ENCODE assay signal across 8 mouse cellular contexts in genomic region chr4:119320896-119321550, GRCm38 (mm10). TPM values are rescaled to one million over a fixed set of nuclear protein-coding genes. Genes with fewer than 3 reads are reported as not detected.
DNase-seq lines count a peak whose midpoint lies in the region; ATAC-seq lines count a peak whose summit lies in the region.

No protein-coding gene starts in this region.

- 28% methylated on average over 10 of the region's 10 CpGs for WGBS in forebrain, embryonic 15.5 days
- 23% methylated on average over 10 of the region's 10 CpGs for WGBS in midbrain, embryonic 15.5 days

- DNase-seq in adrenal gland, adult (ENCODE audit: inconsistent age in 2 of 2, low spot score in 1 of 2): peak; percentile 29 to 62
- DNase-seq in adrenal gland, postnatal 10 days: no peak
- DNase-seq in right cerebral cortex, postnatal 4 days: peak; percentile 11
- DNase-seq in right cerebral cortex, postnatal 36 days (ENCODE audit: low spot score in 2 of 2): no peak
- peak; percentile 1 to 3 for DNase-seq in layer of hippocampus, postnatal 36 days
- no peak for DNase-seq in testis, postnatal 14 days (ENCODE audit: low spot score)

- ATAC-seq in forebrain, embryonic 15.5 days (replicated peaks): peak; percentile 76
- ATAC-seq in midbrain, embryonic 15.5 days (replicated peaks): peak; percentile 80

- H3K9ac ChIP-seq in forebrain, embryonic 15.5 days (replicated peaks): peak overlapping the region; percentile 60
- H3K9ac ChIP-seq in midbrain, embryonic 15.5 days: peak overlapping the region; percentile 53

- peaks cover 19% of the 10 kb centered on the region for H3K4me1 ChIP-seq in forebrain, embryonic 15.5 days
- peaks cover 20% of the 10 kb centered on the region for H3K4me1 ChIP-seq in midbrain, embryonic 15.5 days

- H3K27ac ChIP-seq in forebrain, embryonic 15.5 days (replicated peaks): peak overlapping the region; percentile 92
- peak overlapping the region; percentile 84 for H3K27ac ChIP-seq in midbrain, embryonic 15.5 days

- peaks cover 16% of the 10 kb centered on the region for H3K36me3 ChIP-seq in forebrain, embryonic 15.5 days
- H3K36me3 ChIP-seq in midbrain, embryonic 15.5 days (replicated peaks): 0 out of 2 replicates have a peak, but pooled peaks cover 9% of the 10 kb centered on the region

- peak overlapping the region; percentile 94 for H3K4me2 ChIP-seq in forebrain, embryonic 15.5 days (replicated peaks)
- H3K4me2 ChIP-seq in midbrain, embryonic 15.5 days: peak overlapping the region; percentile 95

- H3K9me3 ChIP-seq in forebrain, embryonic 15.5 days: no peaks in the 10 kb centered on the region
- H3K9me3 ChIP-seq in midbrain, embryonic 15.5 days: no peaks in the 10 kb centered on the region

- peak overlapping the region; percentile 82 for H3K4me3 ChIP-seq in forebrain, embryonic 15.5 days
- peak overlapping the region; percentile 70 for H3K4me3 ChIP-seq in midbrain, embryonic 15.5 days

- H3K27me3 ChIP-seq in forebrain, embryonic 15.5 days: peaks cover 3% of the 10 kb centered on the region; the same call in 1 of the 2 replicates
- no peaks in the 10 kb centered on the region for H3K27me3 ChIP-seq in midbrain, embryonic 15.5 days (replicated peaks)

RNA-seq across cellular contexts. Expression of gene Ppih, which starts 0.7 kb away (rescaled TPM):
- 10 to 100 TPM; 20.3 to 26.3 TPM for total RNA-seq in adrenal gland, postnatal 10 days (2021)
- polyA plus RNA-seq in forebrain, embryonic 15.5 days (2015; fragmentation: Nextera tagmentation; extraction: Ambion mirVana): 65.3 and 76.6 TPM in 2 replicates
- 10 to 100 TPM; 17.5 to 20.6 TPM for total RNA-seq in layer of hippocampus, postnatal 36 days (2021)
- polyA plus RNA-seq in midbrain, embryonic 15.5 days (2015; fragmentation: Nextera tagmentation; extraction: Ambion mirVana): 45.9 and 47.3 TPM in 2 replicates

RNA-seq across cellular contexts. Expression of gene Ybx1, which starts 26.6 kb away (rescaled TPM):
- total RNA-seq in adrenal gland, postnatal 10 days (2021): 100 to 1,000 TPM; 521 to 559 TPM
- polyA plus RNA-seq in forebrain, embryonic 15.5 days (2015; fragmentation: Nextera tagmentation; extraction: Ambion mirVana): 950 and 958 TPM in 2 replicates
- total RNA-seq in layer of hippocampus, postnatal 36 days (2021): 100 to 1,000 TPM; 275 to 279 TPM
- polyA plus RNA-seq in midbrain, embryonic 15.5 days (2015; fragmentation: Nextera tagmentation; extraction: Ambion mirVana): 822 and 848 TPM in 2 replicates

Comparison
In these comparisons a context has a peak if more than half of its experiments do, and no peak if none do; other contexts are left out.
1. DNase-seq: peak in adrenal gland, adult (2 of 2), right cerebral cortex, postnatal 4 days (single experiment) and layer of hippocampus, postnatal 36 days (2 of 2); none in adrenal gland, postnatal 10 days (single experiment), right cerebral cortex, postnatal 36 days (0 of 2) and testis, postnatal 14 days (single experiment).